Mouse (Mus musculus): ENCODE results near the gene Clk3. TPM values are rescaled to one million over a fixed set of nuclear protein-coding genes. Genes with fewer than 3 reads are reported as not detected.

Gene Clk3
- polyA plus RNA-seq, 1 experiment from 2014 or later, result 82.8 TPM

DNA sequence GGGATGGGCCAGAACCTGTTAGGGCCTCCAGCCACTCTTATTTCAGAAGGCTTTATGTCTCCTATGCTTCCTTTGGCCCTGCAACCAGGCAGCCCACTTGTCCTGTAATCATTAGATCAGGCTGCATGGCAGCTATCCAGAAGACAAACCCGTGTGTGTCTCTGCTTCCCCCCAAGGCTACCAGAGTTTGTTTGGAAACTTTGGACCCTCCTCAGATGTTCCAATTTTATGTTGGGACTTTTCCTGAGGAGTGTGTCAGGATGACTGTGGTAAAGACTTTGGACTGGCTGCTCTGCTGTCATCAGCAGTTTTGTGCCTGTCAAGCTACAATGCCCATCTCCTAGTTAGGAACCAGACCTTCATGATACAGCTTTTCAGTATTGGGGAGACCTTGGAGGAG lies 16.8 kb downstream of the Clk3 start:
- H3K4me3 ChIP-seq, result no peak overlapping the region
- peaks cover 97% of the 10 kb centered on the region for H3K36me3 ChIP-seq
- ATAC-seq (ENCODE audit: low FRiP score, low read depth), result no peak
- H3K4me1 ChIP-seq, result no peaks in the 10 kb centered on the region
- no peak overlapping the region for H3K4me2 ChIP-seq (replicated peaks)
- no peak overlapping the region for H3K9ac ChIP-seq
- no peak overlapping the region for H3K27ac ChIP-seq
- H3K27me3 ChIP-seq, result no peaks in the 10 kb centered on the region
- H3K9me3 ChIP-seq, result no peaks in the 10 kb centered on the region
- whole genome bisulfite sequencing, result 73% methylated on average over 1 of the region's 1 CpGs

DNA sequence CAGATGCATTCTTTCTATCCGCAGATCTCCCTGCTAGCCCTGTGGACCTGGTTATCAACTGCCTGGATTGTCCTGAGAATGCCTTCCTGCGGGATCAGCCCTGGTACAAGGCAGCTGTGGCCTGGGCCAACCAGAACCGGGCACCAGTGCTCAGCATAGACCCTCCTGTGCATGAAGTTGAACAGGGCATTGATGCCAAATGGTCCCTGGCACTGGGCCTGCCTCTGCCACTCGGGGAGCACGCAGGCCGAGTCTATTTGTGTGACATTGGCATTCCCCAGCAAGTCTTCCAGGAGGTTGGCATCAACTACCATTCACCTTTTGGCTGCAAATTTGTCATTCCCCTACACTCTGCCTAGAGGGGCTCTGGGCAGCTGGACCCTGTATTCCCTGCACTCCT lies 17.5 kb downstream of the Clk3 start:
- 92% methylated on average over 6 of the region's 6 CpGs for WGBS
- H3K4me1 ChIP-seq, result no peaks in the 10 kb centered on the region
- H3K27me3 ChIP-seq, result no peaks in the 10 kb centered on the region
- peaks cover 97% of the 10 kb centered on the region for H3K36me3 ChIP-seq
- no peak overlapping the region for H3K4me2 ChIP-seq (replicated peaks)
- no peak overlapping the region for H3K9ac ChIP-seq
- H3K9me3 ChIP-seq, result no peaks in the 10 kb centered on the region
- ATAC-seq (ENCODE audit: low FRiP score, low read depth), result no peak
- no peak overlapping the region for H3K4me3 ChIP-seq
- 0 out of 2 replicates have a peak overlapping the region, but pooled peaks have one; percentile 6 for H3K27ac ChIP-seq

GRCm38 (mm10) chr9:57747067-57747466 lies 18.6 kb downstream of the Clk3 start:
- WGBS, result 62% methylated on average over 1 of the region's 1 CpGs
- no peak overlapping the region for H3K4me2 ChIP-seq (replicated peaks)
- H3K27me3 ChIP-seq, result no peaks in the 10 kb centered on the region
- H3K36me3 ChIP-seq, result peaks cover 97% of the 10 kb centered on the region
- no peak overlapping the region for H3K4me3 ChIP-seq
- no peaks in the 10 kb centered on the region for H3K4me1 ChIP-seq
- H3K9ac ChIP-seq, result no peak overlapping the region
- no peak for ATAC-seq (ENCODE audit: low FRiP score, low read depth)
- H3K27ac ChIP-seq, result no peak overlapping the region
- H3K9me3 ChIP-seq, result no peaks in the 10 kb centered on the region

- no peak for ATAC-seq (ENCODE audit: low FRiP score, low read depth)
- no peaks in the 10 kb centered on the region for H3K9me3 ChIP-seq
- H3K27ac ChIP-seq, result no peak overlapping the region
- H3K9ac ChIP-seq, result no peak overlapping the region
- H3K4me2 ChIP-seq (replicated peaks), result no peak overlapping the region
- peaks cover 96% of the 10 kb centered on the region for H3K36me3 ChIP-seq
- H3K4me1 ChIP-seq, result no peaks in the 10 kb centered on the region
- 67% methylated on average over 3 of the region's 3 CpGs for WGBS
- no peaks in the 10 kb centered on the region for H3K27me3 ChIP-seq
- no peak overlapping the region for H3K4me3 ChIP-seq
These were observed 21.1 kb downstream of the Clk3 start for GRCm38 (mm10) chr9:57744462-57745091.

- no peaks in the 10 kb centered on the region for H3K27me3 ChIP-seq
These were observed 25.8 kb downstream of the Clk3 start for GRCm38 (mm10) chr9:57739863-57740262.

GRCm38 (mm10) chr9:57733606-57734005 lies 32.1 kb downstream of the Clk3 start:
- H3K9ac ChIP-seq, result no peak overlapping the region
- no peaks in the 10 kb centered on the region for H3K27me3 ChIP-seq
- no peaks in the 10 kb centered on the region for H3K9me3 ChIP-seq
- no peak overlapping the region for H3K27ac ChIP-seq
- H3K4me3 ChIP-seq, result no peak overlapping the region
- no peak overlapping the region for H3K4me2 ChIP-seq (replicated peaks)
- ATAC-seq (ENCODE audit: low FRiP score, low read depth), result no peak
- 96% methylated on average over 6 of the region's 6 CpGs for WGBS
- peaks cover 57% of the 10 kb centered on the region for H3K36me3 ChIP-seq
- 0 out of 2 replicates have a peak, but pooled peaks cover 4% of the 10 kb centered on the region for H3K4me1 ChIP-seq

More at GRCm38 (mm10) chr9:57739863-57740262, 25.8 kb downstream of the Clk3 start:
- ATAC-seq (ENCODE audit: low FRiP score, low read depth), result no peak
- Histone ChIP-seq H3K4me3 (no peak overlapping the region), H3K27ac (no peak overlapping the region), H3K9me3 (no peaks in the 10 kb centered on the region), H3K4me2 (replicated peaks) (no peak overlapping the region), H3K4me1 (0 out of 2 replicates have a peak, but pooled peaks cover 4% of the 10 kb centered on the region), H3K36me3 (peaks cover 62% of the 10 kb centered on the region), H3K9ac (no peak overlapping the region)
- 91% methylated on average over 5 of the region's 5 CpGs for WGBS

GRCm38 (mm10) chr9:57728312-57728711 lies 37.3 kb downstream of the Clk3 start:
- no peak for ATAC-seq (ENCODE audit: low FRiP score, low read depth)
- Histone ChIP-seq H3K4me1 (0 out of 2 replicates have a peak, but pooled peaks cover 2% of the 10 kb centered on the region), H3K4me2 (replicated peaks) (no peak overlapping the region), H3K4me3 (no peak overlapping the region), H3K27ac (no peak overlapping the region), H3K27me3 (no peaks in the 10 kb centered on the region), H3K9me3 (no peaks in the 10 kb centered on the region), H3K36me3 (peaks cover 62% of the 10 kb centered on the region), H3K9ac (no peak overlapping the region)
- WGBS, result 91% methylated on average over 1 of the region's 1 CpGs

DNA sequence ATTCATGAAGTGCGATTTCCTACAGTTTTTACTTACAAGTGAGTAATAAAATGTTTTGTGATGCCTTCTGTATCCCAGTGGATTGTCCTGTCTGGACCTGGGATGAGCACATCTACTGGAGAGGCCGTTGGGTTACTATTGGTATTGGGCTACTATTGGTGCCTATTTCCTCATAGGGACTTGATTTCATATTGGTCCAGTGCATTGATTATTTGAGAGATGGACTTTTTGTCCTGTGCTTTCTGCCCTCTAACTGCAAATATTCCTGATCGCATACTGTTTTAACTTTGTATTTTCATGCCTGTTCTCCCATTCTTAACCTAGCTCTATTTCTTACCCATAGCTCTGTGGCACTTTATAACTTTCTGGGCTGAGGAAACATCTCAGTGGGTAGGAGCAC lies 41.0 kb downstream of the Clk3 start:
- Histone ChIP-seq H3K36me3 (peaks cover 52% of the 10 kb centered on the region), H3K4me2 (replicated peaks) (no peak overlapping the region), H3K4me3 (no peak overlapping the region), H3K27ac (no peak overlapping the region), H3K4me1 (0 out of 2 replicates have a peak, but pooled peaks cover 3% of the 10 kb centered on the region), H3K27me3 (no peaks in the 10 kb centered on the region), H3K9me3 (no peaks in the 10 kb centered on the region), H3K9ac (no peak overlapping the region)
- WGBS, result 97% methylated on average over 3 of the region's 3 CpGs
- ATAC-seq (ENCODE audit: low FRiP score, low read depth), result no peak

DNA sequence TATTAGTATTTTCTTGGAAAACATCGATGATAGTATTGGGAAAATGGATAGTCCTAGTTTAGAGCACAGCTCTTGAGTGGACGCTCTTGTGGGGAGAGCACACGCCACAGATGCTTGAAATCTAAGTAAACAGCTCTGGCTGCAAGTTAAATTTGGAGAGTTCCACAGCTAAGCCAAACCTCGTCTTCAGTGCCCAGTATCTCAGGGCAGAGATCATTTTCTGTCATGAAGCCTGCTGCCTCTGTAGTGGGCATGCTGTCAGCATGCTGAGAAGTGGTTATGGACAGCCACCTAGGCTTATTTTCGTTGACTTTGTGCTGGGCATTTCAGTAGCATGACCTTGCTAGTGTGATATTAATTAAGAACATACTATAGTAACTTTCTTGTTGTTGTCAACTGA lies 41.9 kb downstream of the Clk3 start:
- Histone ChIP-seq H3K27ac (no peak overlapping the region), H3K36me3 (peaks cover 51% of the 10 kb centered on the region), H3K4me3 (no peak overlapping the region), H3K27me3 (no peaks in the 10 kb centered on the region), H3K4me1 (0 out of 2 replicates have a peak, but pooled peaks cover 3% of the 10 kb centered on the region), H3K4me2 (replicated peaks) (no peak overlapping the region), H3K9me3 (no peaks in the 10 kb centered on the region), H3K9ac (no peak overlapping the region)
- ATAC-seq (ENCODE audit: low FRiP score, low read depth), result no peak
- 87% methylated on average over 5 of the region's 5 CpGs for WGBS

DNA sequence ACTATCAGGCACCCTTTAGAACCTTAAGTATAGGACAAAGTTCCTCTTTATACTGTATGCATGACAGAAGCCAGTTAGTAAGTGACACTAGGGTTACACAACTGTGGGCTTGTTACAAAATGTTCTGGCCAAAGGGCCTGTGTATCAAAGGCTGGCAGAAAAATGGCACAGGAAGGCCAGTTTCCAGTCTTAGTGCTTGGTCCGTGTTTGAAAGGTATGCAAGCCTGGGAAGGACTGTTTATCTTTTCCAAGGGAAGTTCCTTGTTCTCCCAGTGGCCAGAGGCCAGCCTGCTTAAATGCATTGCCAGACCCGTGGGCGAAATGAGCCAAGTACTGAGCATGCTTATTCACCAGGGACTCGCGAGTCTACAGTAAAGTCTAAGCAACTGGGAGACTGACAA lies 42.3 kb downstream of the Clk3 start:
- Histone ChIP-seq H3K9me3 (no peaks in the 10 kb centered on the region), H3K27ac (no peak overlapping the region), H3K9ac (no peak overlapping the region), H3K4me2 (replicated peaks) (no peak overlapping the region), H3K27me3 (no peaks in the 10 kb centered on the region), H3K4me1 (0 out of 2 replicates have a peak, but pooled peaks cover 3% of the 10 kb centered on the region), H3K4me3 (no peak overlapping the region), H3K36me3 (peaks cover 54% of the 10 kb centered on the region)
- WGBS, result 69% methylated on average over 5 of the region's 5 CpGs
- ATAC-seq (ENCODE audit: low FRiP score, low read depth), result no peak

GRCm38 (mm10) chr9:57722371-57722770 lies 43.3 kb downstream of the Clk3 start:
- no peak for ATAC-seq (ENCODE audit: low FRiP score, low read depth)
- Histone ChIP-seq H3K27ac (no peak overlapping the region), H3K4me1 (0 out of 2 replicates have a peak, but pooled peaks cover 3% of the 10 kb centered on the region), H3K4me3 (no peak overlapping the region), H3K9me3 (no peaks in the 10 kb centered on the region), H3K27me3 (no peaks in the 10 kb centered on the region), H3K9ac (no peak overlapping the region), H3K4me2 (replicated peaks) (no peak overlapping the region), H3K36me3 (peaks cover 54% of the 10 kb centered on the region)
- 71% methylated on average over 1 of the region's 1 CpGs for WGBS

GRCm38 (mm10) chr9:57720736-57721135 lies 44.9 kb downstream of the Clk3 start:
- WGBS, result 90% methylated on average over 3 of the region's 3 CpGs
- H3K36me3 ChIP-seq, result peaks cover 50% of the 10 kb centered on the region

DNA sequence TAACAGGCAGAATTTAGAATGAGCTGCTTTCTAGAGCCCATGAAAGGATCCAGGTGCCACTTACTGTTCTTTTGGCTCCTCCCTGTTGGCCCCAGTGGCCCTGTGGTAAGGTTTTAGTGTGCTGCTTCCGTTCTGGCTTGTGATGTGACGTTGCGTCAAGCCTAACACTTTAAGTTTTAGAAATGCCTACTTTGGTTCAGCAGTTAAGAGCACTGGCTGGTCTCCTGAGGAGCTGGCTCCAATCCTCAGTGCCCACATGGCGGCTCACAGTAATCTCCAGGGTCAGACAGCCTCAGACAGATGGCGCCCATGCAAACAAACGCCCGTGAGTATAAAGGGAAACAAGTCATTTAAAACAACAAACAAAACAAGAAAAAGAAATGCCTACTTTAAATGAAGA lies 47.3 kb downstream of the Clk3 start:
- H3K27me3 ChIP-seq, result no peaks in the 10 kb centered on the region
- no peak overlapping the region for H3K4me2 ChIP-seq (replicated peaks)
- peaks cover 70% of the 10 kb centered on the region for H3K36me3 ChIP-seq
- 89% methylated on average over 7 of the region's 7 CpGs for WGBS
- H3K4me3 ChIP-seq, result no peak overlapping the region
- no peak for ATAC-seq (ENCODE audit: low FRiP score, low read depth)
- no peaks in the 10 kb centered on the region for H3K9me3 ChIP-seq
- H3K9ac ChIP-seq, result no peak overlapping the region
- H3K4me1 ChIP-seq, result 0 out of 2 replicates have a peak, but pooled peaks cover 2% of the 10 kb centered on the region
- no peak overlapping the region for H3K27ac ChIP-seq

More at GRCm38 (mm10) chr9:57720736-57721135, 44.9 kb downstream of the Clk3 start:
- ATAC-seq (ENCODE audit: low FRiP score, low read depth), result no peak
- Histone ChIP-seq H3K4me2 (replicated peaks) (no peak overlapping the region), H3K4me3 (no peak overlapping the region), H3K27ac (no peak overlapping the region), H3K27me3 (no peaks in the 10 kb centered on the region), H3K4me1 (0 out of 2 replicates have a peak, but pooled peaks cover 3% of the 10 kb centered on the region), H3K9me3 (no peaks in the 10 kb centered on the region), H3K9ac (no peak overlapping the region)
